Mouse (Mus musculus): ENCODE data around the gene Nkx2-5.

The Nkx2-5 gene

DNA sequence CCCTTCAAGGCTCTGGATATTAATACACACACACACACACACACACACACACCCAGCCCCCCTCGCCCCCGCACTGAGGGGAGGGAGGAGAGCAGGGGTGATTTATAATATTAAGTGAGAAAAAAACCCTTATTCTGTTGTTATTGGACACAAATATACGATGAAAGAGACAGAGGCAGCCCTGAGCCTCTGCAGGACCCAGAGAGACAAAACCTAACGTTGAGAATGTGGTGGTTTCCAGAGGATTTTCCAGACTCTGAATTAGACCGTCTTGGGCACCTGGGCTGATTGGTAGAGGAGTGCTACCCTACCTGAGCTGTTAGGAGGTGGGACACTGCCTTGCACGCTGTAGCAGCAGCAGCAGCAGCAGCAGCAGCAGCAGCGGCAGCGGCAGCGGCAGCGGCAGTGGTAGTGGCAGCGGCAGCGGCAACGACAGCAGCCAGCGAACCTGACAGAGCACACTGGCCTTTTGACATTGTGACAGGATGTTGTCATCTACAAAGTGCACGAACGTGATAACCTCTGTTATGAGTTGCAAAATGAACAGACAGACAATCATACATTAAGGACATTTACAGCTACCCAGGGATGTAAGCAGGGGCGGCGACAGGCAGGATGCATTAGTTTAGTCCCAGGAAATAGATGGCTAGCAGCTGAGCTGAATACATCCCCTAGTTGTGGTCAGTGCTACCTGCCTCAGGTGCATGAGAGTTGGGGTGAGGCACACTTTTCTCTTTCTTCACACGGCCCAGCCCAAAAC is 7.8 kb downstream of the Nkx2-5 start:
- ATAC-seq (ENCODE audit: low TSS enrichment): no peak

- ATAC-seq (ENCODE audit: low TSS enrichment): no peak
Observed at GRCm38 (mm10) chr17:26836377-26836776, 8.4 kb downstream of the Nkx2-5 start.

GRCm38 (mm10) chr17:26835956-26836355 is 8.9 kb downstream of the Nkx2-5 start:
- ATAC-seq (ENCODE audit: low TSS enrichment): no peak

DNA sequence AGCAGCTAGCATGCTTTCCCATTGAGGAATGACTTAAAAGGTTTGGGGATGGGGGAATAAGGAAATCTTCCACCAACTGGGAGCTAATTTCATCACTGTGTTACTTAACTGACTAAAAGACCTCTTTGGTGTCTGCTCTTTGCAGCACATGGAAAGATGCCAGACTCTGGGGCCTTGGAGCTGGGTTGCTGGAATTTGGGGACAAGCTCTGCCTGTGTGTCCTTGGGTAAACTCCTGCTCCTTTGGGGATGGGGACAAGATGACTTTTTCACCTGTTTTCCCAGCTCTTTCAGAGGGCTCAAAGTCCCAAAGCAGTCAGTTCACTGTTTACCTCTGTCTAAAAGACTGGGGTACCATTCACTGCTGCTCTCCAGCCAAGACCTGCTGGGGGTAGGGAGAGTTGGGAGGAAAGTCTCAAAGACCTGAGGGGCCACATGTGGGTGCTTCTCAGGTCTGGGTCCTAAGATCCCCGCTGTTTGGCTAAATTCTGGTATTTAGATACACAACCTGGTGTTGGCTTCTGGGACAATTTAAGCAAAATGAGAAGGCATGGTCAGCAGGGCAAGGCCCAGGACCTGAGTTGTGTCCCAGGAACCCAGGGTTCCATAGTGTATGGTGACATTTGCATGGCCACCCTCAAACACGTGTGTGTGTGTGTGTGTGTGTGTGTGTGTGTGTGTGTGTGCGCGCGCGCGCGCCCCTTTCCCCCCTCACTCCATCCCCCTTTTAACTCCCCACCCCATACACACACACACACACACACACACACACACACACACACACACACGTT is 9.6 kb downstream of the Nkx2-5 start:
- no peak for ATAC-seq (ENCODE audit: low TSS enrichment)

GRCm38 (mm10) chr17:26834302-26834965 is 10.4 kb downstream of the Nkx2-5 start:
- ATAC-seq (ENCODE audit: low TSS enrichment): no peak

DNA sequence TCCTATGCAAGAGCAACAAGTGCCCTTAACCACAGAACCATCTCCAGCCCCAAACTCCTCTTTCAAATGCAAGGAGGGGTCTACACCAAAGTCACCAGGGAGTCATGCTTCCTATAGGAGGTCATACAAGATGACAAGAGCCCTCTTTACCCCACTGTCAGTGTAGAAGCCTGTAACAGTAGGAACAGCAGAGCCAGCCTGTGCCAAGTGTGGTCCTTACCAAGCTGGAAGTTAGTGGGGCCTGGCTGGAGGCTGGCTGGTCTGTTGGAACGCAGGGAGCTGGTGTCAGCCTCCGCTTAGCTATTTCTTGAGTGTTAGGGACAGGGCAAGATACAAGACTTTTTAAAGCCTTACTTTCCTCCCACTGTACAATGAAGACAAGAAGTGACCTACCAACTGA is 11.0 kb downstream of the Nkx2-5 start:
- ATAC-seq (ENCODE audit: low TSS enrichment): no peak

DNA sequence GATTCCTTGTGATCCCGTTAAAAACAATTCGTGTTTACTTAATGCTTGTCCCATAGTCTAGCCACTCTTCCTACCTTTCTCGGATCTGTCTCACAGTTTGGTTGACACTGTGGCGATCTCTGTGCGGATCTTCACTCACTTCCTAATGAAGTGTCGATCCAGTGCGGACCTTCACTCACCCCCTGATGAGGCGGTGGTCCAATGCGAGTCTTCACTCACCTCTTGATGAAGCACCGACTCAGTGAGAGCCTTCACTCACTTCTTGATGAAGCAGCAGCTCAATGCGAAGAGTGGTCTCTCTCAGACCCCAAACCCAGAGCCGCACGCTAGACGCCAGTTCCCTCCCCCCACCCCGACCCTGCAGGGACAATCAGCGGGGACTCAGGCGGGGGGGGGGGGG is 18.7 kb downstream of the Nkx2-5 start:
- ATAC-seq (ENCODE audit: low TSS enrichment): no peak

DNA sequence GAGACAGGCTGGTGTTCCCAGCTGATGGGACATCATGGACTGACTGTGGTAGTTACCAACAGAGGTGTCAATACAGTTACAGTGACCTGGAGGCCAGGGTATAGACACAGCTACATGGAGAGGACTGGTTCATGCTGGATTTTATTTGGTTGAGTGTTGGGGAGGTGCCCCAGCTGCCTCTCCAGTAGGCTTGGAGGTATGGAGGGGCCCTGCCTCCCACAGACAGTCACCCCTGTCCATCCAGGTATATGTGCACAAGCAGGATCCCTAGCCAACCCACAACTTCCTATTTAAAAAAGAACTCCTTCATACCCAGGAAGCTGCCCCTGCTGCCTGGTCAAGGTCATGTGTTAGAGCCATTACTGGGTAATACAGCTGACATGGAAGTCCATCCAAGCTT is 27.0 kb downstream of the Nkx2-5 start:
- ATAC-seq (ENCODE audit: low TSS enrichment): no peak

GRCm38 (mm10) chr17:26816810-26817209 is 28.0 kb downstream of the Nkx2-5 start:
- ATAC-seq (ENCODE audit: low TSS enrichment): no peak

GRCm38 (mm10) chr17:26813497-26813896 is 31.3 kb downstream of the Nkx2-5 start:
- ATAC-seq (ENCODE audit: low TSS enrichment): no peak

- no peak for ATAC-seq (ENCODE audit: low TSS enrichment)
Observed at GRCm38 (mm10) chr17:26812607-26813006, 32.2 kb downstream of the Nkx2-5 start.

GRCm38 (mm10) chr17:26802886-26803285 is 41.9 kb downstream of the Nkx2-5 start:
- no peak for ATAC-seq (ENCODE audit: low TSS enrichment)

DNA sequence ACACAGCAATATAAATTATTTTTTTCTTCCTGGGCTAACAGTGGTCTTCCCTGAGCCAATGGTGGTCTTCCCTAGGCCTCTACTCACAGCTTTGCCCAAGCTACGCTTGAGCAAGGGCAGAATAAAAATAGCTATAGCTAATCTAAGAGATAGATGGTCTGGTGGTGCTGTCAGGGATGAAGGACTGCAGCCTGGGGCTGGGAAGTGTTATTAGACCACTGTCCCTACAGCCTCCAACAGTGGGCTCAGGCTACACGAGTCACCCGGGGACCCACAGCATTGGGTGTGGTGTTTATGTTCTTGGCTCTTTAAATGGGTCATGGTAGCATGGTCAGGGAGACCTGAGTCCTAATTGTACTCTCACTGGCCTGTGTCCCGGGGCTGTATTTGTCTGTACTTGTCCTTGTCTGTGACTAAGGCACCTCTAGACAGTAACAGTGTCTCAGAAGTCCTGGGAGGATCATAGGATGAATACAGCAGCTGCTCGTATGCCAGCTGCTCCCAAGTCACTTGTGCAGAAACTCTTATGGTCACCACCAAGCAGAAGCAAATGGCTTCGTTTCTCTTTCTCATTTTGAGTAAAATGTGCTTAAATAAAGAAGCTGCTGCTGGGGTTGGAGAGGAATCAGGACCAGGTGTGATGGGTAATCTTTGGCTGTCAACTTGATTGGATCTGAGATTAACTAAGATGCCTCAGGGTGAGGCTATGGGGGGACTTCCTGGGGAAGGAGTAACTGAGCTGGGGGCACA is 47.3 kb downstream of the Nkx2-5 start:
- ATAC-seq (ENCODE audit: low TSS enrichment): no peak

DNA sequence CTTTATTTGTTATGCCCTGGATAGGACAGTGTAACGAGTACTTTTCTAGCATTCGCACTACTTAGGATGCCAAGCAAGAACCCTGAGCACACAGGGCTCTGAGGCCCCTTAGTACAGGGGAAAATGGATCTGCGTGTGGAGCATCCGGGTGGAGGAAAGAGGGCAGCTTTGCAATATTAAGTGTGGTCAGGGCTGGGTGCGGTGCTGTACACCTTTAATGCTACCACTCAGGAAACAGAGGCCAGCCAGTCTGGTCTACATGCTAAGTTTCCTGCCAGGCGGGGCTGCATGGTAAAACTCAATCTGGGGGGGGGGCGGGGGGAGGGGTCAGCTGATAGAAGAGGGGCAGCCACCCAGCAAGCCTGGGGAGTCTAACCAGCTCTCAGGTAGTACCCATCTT is 49.4 kb downstream of the Nkx2-5 start:
- ATAC-seq (ENCODE audit: low TSS enrichment): no peak

GRCm38 (mm10) chr17:26794744-26795143 is 50.1 kb downstream of the Nkx2-5 start:
- ATAC-seq (ENCODE audit: low TSS enrichment): peak; percentile 48; the same call in 1 of the 2 replicates

GRCm38 (mm10) chr17:26793068-26793765 is 51.6 kb downstream of the Nkx2-5 start:
- no peak for ATAC-seq (ENCODE audit: low TSS enrichment)

DNA sequence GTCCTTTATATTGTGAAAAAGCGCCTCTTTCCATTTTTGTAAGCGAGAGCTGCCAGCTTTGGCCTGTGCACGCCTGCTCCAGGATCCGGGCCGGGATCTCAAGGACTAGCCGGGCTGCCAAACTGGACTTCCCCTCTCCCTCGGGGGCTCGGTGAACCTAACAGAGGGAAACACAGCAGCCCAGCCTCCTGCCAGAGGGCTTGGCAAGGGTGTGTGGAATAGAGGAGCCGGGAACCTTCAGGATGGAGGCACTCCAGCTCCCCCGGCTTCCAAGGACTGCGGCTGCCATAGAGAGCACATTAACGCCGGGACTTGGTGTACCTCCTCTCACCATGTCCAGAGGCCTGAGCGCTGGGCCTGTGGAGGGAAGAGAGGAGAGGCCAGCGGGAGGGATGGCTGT is 52.7 kb downstream of the Nkx2-5 start:
- no peak for ATAC-seq (ENCODE audit: low TSS enrichment)

GRCm38 (mm10) chr17:26791580-26791979 is 53.2 kb downstream of the Nkx2-5 start:
- peak; percentile 78 for ATAC-seq (ENCODE audit: low TSS enrichment)

DNA sequence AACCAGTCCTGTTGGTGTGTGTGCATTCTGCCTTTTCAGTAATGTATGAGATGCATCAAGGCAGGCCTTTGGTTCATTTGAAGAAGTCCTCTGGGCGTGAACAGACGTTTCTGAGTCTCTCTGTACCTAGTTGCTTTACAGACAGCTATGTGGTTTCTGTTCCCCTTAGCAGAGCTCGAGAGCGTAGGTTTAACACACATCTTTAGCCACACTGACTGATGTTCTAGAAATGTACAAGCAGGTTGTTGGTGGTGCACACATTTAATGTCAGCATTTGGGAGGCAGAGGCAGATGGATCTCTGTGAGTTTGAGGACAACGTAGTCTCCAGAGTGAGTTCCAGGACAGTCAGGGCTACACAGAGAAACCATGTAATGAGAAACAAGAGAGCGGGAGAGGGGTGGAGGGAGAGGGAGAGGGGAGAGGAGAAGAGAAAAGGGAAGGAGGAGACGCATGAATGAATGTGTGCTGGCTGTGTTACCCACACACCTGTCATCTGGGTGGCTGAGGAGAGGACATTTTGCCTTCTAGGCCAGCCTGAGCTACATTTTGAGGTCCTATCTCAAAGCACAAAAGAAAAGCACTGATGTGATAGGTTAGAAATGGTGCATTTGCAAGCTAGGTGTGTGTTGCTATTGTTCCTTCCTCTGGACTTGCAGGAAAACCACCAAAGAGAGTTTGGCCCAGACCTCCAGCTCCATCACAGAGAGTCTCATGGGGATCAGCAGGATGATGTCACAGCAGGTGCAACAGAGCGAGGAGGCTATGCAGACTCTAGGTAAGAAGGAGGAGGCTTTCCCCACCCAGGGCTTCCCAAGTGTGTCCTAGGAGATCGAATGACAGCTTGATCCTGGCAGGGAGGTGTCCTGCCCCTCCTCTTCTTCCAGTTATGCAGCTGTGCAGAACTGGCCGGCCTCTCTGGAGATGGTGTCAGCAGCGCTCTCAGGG is 54.3 kb downstream of the Nkx2-5 start:
- no peak for ATAC-seq (ENCODE audit: low TSS enrichment)
